Mouse (Mus musculus): ENCODE measurements around the gene Acp1. TPM values are rescaled to one million over a fixed set of nuclear protein-coding genes. Genes with fewer than 3 reads are reported as not detected.

Gene Acp1
- polyA plus RNA-seq (2012; rRNA removed): 1.1 and 1.9 TPM in 2 replicates

GRCm38 (mm10) chr12:30911261-30912047 is at the start of gene Acp1, which contains the start of gene Sh3yl1:
Gene Acp1 (minus strand): TSS chr12:30911589.
Gene Sh3yl1 (plus strand): TSS chr12:30911668.

GRCm38 (mm10) chr12:30883986-30884621 is 27.3 kb downstream of the Acp1 start, which contains the start of gene Alkal2:
Gene Alkal2 (plus strand): TSS chr12:30884322.

Other genes starting within 250 kb of the Acp1 start
- 0.65 and 1.4 TPM in 2 replicates for gene Alkal2, start 27.3 kb downstream of the Acp1 start, polyA plus RNA-seq (2012; rRNA removed)
- gene Sh3yl1, start 79 bp upstream of the Acp1 start, polyA plus RNA-seq (2012; rRNA removed): 1.2 and 1.3 TPM in 2 replicates
- gene Fam110c, start 162.3 kb upstream of the Acp1 start, polyA plus RNA-seq (2012; rRNA removed): 3.2 and 3.4 TPM in 2 replicates